Mouse (Mus musculus) limb, embryonic 13.5 days (tissue): ENCODE measurements around the gene Cpne6. TPM values are rescaled to one million over a fixed set of nuclear protein-coding genes. Genes with fewer than 3 reads are reported as not detected.

Experiments
- ATAC-seq: fragments of 200-750 bp; cut with Nextera tagmentation; 2 replicates; pipeline ENCODE4 v1.8.0; 2017; ENCODE audit warnings: low read depth, moderate number of reproducible peaks, moderate TSS enrichment; ENCODE audit not compliant: low FRiP score
- H3K27ac ChIP-seq: fragments of 300-500 bp; sonication (generic); 2 replicates; pipeline ENCODE4 v1.5.1; 2015; ENCODE audit warnings: inconsistent platforms, mild to moderate bottlenecking, moderate library complexity
- H3K27me3 ChIP-seq: fragments of 300-500 bp; sonication (generic); 2 replicates; pipeline ENCODE4 v1.6.1; 2015; ENCODE audit warnings: mild to moderate bottlenecking, inconsistent platforms
- H3K36me3 ChIP-seq: fragments of 300-500 bp; sonication (generic); 2 replicates; pipeline ENCODE4 v1.6.1; 2015; ENCODE audit warnings: inconsistent platforms, mild to moderate bottlenecking, moderate library complexity
- H3K4me1 ChIP-seq: fragments of 300-500 bp; sonication (generic); 2 replicates; pipeline ENCODE4 v1.6.1; 2015; ENCODE audit warnings: inconsistent platforms
- H3K4me2 ChIP-seq: fragments of 300-500 bp; sonication (generic); replicated peaks from 2 replicates; pipeline ENCODE4 v1.6.1; 2015; ENCODE audit warnings: inconsistent platforms, mild to moderate bottlenecking, moderate library complexity
- H3K4me3 ChIP-seq: fragments of 300-500 bp; sonication (generic); 2 replicates; pipeline ENCODE4 v1.5.1; 2015; ENCODE audit warnings: moderate library complexity, mild to moderate bottlenecking, inconsistent platforms
- H3K9ac ChIP-seq: fragments of 300-500 bp; sonication (generic); 2 replicates; pipeline ENCODE4 v1.6.1; 2015; ENCODE audit warnings: mild to moderate bottlenecking, inconsistent platforms
- H3K9me3 ChIP-seq: fragments of 300-500 bp; sonication (generic); 2 replicates; pipeline ENCODE4 v1.6.1; 2016; ENCODE audit warnings: inconsistent platforms
- WGBS: fragments of 180-500 bp; shearing (Covaris S2); methylation state at CpG from one replicate; pipeline ENCODE4 v1.1.7; 2015; 5-methylcytosine and 5-hydroxymethylcytosine counted together
- polyA plus RNA-seq: library from polyadenylated mRNA; unstranded; fragments of >200 nt; fragmentation: Nextera tagmentation; extraction: Ambion mirVana; gene quantifications from 2 replicates; pipeline ENCODE4 v1.2.1, GENCODE M21; 2015

Cpne6 gene
- polyA plus RNA-seq, 1 experiment from 2014 or later = 0.78 TPM

DNA sequence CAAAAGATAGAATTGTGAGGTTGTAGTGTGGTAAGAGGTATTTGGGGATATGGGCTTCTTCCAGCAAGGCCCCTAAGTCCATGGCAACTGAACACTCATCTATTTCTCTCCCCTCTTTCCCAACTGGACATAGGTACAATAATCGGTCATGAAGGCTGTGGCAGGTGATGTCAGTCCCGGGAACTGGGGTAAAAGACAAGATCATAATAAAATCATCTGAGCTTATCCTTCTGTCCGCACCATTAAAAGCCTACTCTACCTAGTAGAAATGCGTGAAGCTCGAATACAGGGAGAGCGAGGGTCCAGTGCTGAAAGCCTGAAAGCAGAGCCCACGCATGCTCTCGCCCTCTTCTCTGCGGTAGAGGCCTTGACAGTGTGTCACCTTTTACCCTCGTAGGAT is 30.6 kb upstream of the Cpne6 start:
- WGBS = 92% methylated on average over 10 of the region's 10 CpGs
- no peak overlapping the region for H3K4me3 ChIP-seq

GRCm38 (mm10) chr14:55484430-55485085 is 25.7 kb upstream of the Cpne6 start:
- Histone ChIP-seq H3K9me3 (no peaks in the 10 kb centered on the region), H3K27ac (no peak overlapping the region), H3K27me3 (no peaks in the 10 kb centered on the region), H3K9ac (no peak overlapping the region), H3K36me3 (peaks cover 30% of the 10 kb centered on the region), H3K4me3 (no peak overlapping the region), H3K4me2 (no peak overlapping the region), H3K4me1 (peaks cover 8% of the 10 kb centered on the region; the same call in 1 of the 2 replicates)
- WGBS = 74% methylated on average over 5 of the region's 5 CpGs
- no peak for ATAC-seq

More for the DNA sequence above, 30.6 kb upstream of the Cpne6 start:
- H3K36me3 ChIP-seq = no peaks in the 10 kb centered on the region
- H3K27ac ChIP-seq = no peak overlapping the region
- no peak overlapping the region for H3K9ac ChIP-seq
- peaks cover 16% of the 10 kb centered on the region; the same call in 1 of the 2 replicates for H3K4me1 ChIP-seq
- H3K4me2 ChIP-seq = peak overlapping the region; percentile 64; the same call in 1 of the 2 replicates
- ATAC-seq = no peak
- H3K9me3 ChIP-seq = no peaks in the 10 kb centered on the region
- no peaks in the 10 kb centered on the region for H3K27me3 ChIP-seq

GRCm38 (mm10) chr14:55486836-55487235 is 23.4 kb upstream of the Cpne6 start:
- Histone ChIP-seq H3K9ac (no peak overlapping the region), H3K27me3 (no peaks in the 10 kb centered on the region), H3K9me3 (no peaks in the 10 kb centered on the region), H3K4me3 (no peak overlapping the region), H3K27ac (no peak overlapping the region), H3K36me3 (peaks cover 30% of the 10 kb centered on the region), H3K4me2 (no peak overlapping the region), H3K4me1 (peaks cover 7% of the 10 kb centered on the region)
- no peak for ATAC-seq
- 89% methylated on average over 8 of the region's 8 CpGs for WGBS

GRCm38 (mm10) chr14:55490361-55491201 is 19.7 kb upstream of the Cpne6 start, which contains the start of gene Carmil3:
Carmil3 (plus strand) TSS chr14:55490651.
- Histone ChIP-seq H3K9me3 (no peaks in the 10 kb centered on the region), H3K27ac (peak within 1 kb of the TSS; percentile 39; the same call in 1 of the 2 replicates), H3K4me1 (peaks cover 8% of the 10 kb centered on the region), H3K27me3 (no peaks in the 10 kb centered on the region), H3K9ac (peak within 1 kb of the TSS; percentile 79), H3K4me3 (peak within 1 kb of the TSS; percentile 75), H3K36me3 (peaks cover 27% of the 10 kb centered on the region), H3K4me2 (peak within 1 kb of the TSS; percentile 96)
- peak; percentile 87 for ATAC-seq
- WGBS = under 1% methylated on average over 68 of the region's 68 CpGs

GRCm38 (mm10) chr14:55491291-55491833 is 18.9 kb upstream of the Cpne6 start:
- Histone ChIP-seq H3K9me3 (no peaks in the 10 kb centered on the region), H3K4me3 (peak overlapping the region; percentile 75), H3K27ac (peak overlapping the region; percentile 39; the same call in 1 of the 2 replicates), H3K27me3 (no peaks in the 10 kb centered on the region), H3K9ac (peak overlapping the region; percentile 79), H3K4me1 (peaks cover 8% of the 10 kb centered on the region), H3K4me2 (peak overlapping the region; percentile 96), H3K36me3 (peaks cover 21% of the 10 kb centered on the region)
- 0% methylated on average over 29 of the region's 30 CpGs for WGBS
- ATAC-seq = peak; percentile 57

DNA sequence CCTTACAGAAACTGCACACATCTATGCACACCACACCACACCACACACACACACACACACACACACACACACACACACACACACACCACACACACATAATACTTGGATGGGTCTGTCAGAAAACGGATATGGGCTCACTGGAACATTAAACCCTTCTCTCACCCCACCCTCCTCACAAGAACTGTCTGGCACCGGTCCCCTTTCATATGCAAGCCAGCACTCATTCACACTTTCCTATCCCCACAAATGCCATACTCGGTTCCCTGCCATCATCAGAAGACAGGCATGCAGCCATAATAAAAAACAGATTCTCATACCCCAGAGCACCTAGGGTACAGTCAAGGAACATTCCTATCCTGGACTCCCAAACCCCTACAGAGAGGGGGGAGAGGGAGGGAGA is 18.1 kb upstream of the Cpne6 start:
- peaks cover 16% of the 10 kb centered on the region for H3K36me3 ChIP-seq
- peak overlapping the region; percentile 96 for H3K4me2 ChIP-seq
- peaks cover 8% of the 10 kb centered on the region for H3K4me1 ChIP-seq
- H3K27me3 ChIP-seq = no peaks in the 10 kb centered on the region
- H3K4me3 ChIP-seq = no peak overlapping the region
- no peaks in the 10 kb centered on the region for H3K9me3 ChIP-seq
- no peak overlapping the region for H3K9ac ChIP-seq
- no peak for ATAC-seq
- whole genome bisulfite sequencing = 34% methylated on average over 3 of the region's 3 CpGs
- H3K27ac ChIP-seq = no peak overlapping the region

DNA sequence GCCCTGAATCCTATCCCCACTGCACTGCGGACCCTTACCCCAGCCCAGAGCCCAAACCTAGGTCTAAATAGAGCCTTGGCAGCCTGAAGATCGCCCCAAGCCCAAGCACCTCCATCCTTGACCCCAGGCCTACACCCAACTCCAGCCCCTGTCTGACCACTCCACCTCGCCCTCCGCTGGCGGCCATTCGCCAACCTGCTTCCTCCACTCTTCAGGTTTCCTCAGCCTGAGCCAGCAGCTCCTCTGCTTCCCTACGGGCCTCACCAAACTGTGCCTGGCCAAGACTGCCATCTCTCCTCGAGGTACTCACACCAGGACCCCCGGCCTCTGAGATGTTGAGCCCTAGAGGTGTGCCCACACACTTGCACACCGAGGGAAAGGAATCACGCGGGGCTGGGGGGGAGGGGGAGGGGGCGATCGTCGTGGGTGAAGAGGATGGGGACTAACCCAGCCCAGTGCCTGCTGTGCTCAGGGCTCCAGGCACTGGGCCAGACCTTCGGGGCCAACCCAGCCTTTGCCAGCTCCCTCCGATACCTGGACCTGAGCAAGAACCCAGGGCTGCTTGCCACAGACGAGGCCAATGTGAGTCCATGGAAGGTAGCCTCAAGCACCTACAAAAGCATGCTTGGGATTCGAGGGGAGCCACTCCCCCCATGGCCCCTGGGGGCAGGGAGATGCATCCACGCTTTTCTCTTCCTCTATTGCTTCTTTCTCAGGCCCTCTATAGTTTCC is 14.6 kb upstream of the Cpne6 start:
- ATAC-seq = no peak
- Histone ChIP-seq H3K4me2 (no peak overlapping the region), H3K27ac (no peak overlapping the region), H3K36me3 (no peaks in the 10 kb centered on the region; the same call in none of the 2 replicates), H3K4me3 (no peak overlapping the region), H3K4me1 (peaks cover 12% of the 10 kb centered on the region), H3K9ac (no peak overlapping the region), H3K27me3 (no peaks in the 10 kb centered on the region), H3K9me3 (no peaks in the 10 kb centered on the region)
- 72% methylated on average over 18 of the region's 20 CpGs for WGBS

GRCm38 (mm10) chr14:55496761-55497448 is 13.3 kb upstream of the Cpne6 start:
- Histone ChIP-seq H3K36me3 (no peaks in the 10 kb centered on the region; the same call in none of the 2 replicates), H3K9ac (no peak overlapping the region), H3K27me3 (no peaks in the 10 kb centered on the region), H3K27ac (no peak overlapping the region), H3K9me3 (no peaks in the 10 kb centered on the region), H3K4me3 (no peak overlapping the region), H3K4me1 (peaks cover 7% of the 10 kb centered on the region), H3K4me2 (no peak overlapping the region)
- 0 out of 2 replicates have a peak, but pooled peaks have one; percentile 24 for ATAC-seq
- 70% methylated on average over 16 of the region's 16 CpGs for WGBS

GRCm38 (mm10) chr14:55497449-55497821 is 12.8 kb upstream of the Cpne6 start:
- Histone ChIP-seq H3K4me2 (no peak overlapping the region), H3K36me3 (no peaks in the 10 kb centered on the region; the same call in none of the 2 replicates), H3K4me1 (peaks cover 3% of the 10 kb centered on the region; the same call in 1 of the 2 replicates), H3K27me3 (no peaks in the 10 kb centered on the region), H3K27ac (no peak overlapping the region), H3K4me3 (no peak overlapping the region), H3K9me3 (no peaks in the 10 kb centered on the region), H3K9ac (peak overlapping the region; percentile 9)
- peak; percentile 55; the same call in 1 of the 2 replicates for ATAC-seq
- WGBS = 32% methylated on average over 6 of the region's 6 CpGs

DNA sequence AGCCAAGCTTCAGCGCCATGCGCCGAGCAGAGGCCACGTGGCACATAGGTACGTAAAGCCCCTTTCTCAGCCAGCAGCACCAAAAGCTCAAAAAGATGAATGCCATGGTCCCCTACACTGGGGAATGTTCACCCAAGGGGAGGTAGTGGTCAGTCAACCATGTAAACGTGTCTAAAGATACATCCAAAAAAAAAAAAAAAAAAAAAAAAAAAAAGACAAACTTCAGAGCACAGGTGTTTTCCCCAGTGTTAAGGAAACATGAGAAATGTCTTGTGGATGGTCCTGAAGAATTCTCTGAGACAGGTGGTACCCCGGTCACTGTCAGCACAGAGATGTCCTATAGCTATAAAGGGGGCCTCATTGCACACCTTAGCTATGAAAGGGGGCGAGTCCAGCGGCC is 4.6 kb upstream of the Cpne6 start:
- H3K36me3 ChIP-seq = no peaks in the 10 kb centered on the region
- H3K9ac ChIP-seq = no peak overlapping the region
- H3K4me3 ChIP-seq = no peak overlapping the region
- H3K27ac ChIP-seq = no peak overlapping the region
- H3K27me3 ChIP-seq = peaks cover under 1% of the 10 kb centered on the region
- H3K4me1 ChIP-seq = peaks cover 4% of the 10 kb centered on the region
- H3K9me3 ChIP-seq = no peaks in the 10 kb centered on the region
- ATAC-seq = no peak
- 84% methylated on average over 9 of the region's 9 CpGs for whole genome bisulfite sequencing
- H3K4me2 ChIP-seq = no peak overlapping the region

DNA sequence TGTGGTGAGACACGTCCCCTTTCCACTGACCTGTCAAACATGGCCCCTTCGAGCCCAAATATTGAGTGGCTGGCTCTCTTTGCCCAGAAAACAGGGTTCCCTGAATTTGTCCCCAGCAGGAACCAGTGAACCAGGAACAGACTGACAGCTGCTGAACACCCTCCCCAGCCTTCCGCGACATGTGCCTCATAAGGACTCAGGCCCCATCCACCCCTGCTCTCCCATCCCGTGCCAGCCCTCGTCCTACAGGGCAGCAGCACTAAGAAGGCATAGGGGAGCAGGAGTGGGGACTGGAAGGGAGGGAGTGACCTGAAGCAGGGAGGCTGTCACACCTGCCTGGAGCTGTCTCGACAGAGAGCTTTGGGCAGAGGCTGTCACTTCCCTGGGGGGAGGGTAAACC is 2.4 kb upstream of the Cpne6 start:
- no peak for ATAC-seq
- Histone ChIP-seq H3K4me3 (no peak overlapping the region), H3K9me3 (no peaks in the 10 kb centered on the region), H3K4me2 (no peak overlapping the region), H3K4me1 (peaks cover 10% of the 10 kb centered on the region), H3K27ac (no peak overlapping the region), H3K27me3 (peaks cover 20% of the 10 kb centered on the region), H3K9ac (peak overlapping the region; percentile 13; the same call in 1 of the 2 replicates), H3K36me3 (no peaks in the 10 kb centered on the region)
- WGBS = 45% methylated on average over 7 of the region's 7 CpGs
